Mouse (Mus musculus) stomach, postnatal 0 days (tissue): Measurements from ENCODE around the gene Wrnip1. TPM values are rescaled to one million over a fixed set of nuclear protein-coding genes. Genes with fewer than 3 reads are reported as not detected.
"Not testable (repeated sequence)": the region's sequence is repeated elsewhere in the genome, so short reads cannot be mapped to it uniquely, and the experiment has no call there.

ENCODE experiments used
- ATAC-seq: fragments of 200-750 bp; cut with Nextera tagmentation; 2 replicates; pipeline ENCODE4 v1.8.0; 2017; ENCODE audit not compliant: low FRiP score, low TSS enrichment
- DNase-seq: peaks from one replicate; pipeline ENCODE4 v3.0.0-alpha.2; 2016; ENCODE audit warnings: low spot score
- H3K27ac ChIP-seq: fragments of 300-500 bp; sonication (generic); replicated peaks from 2 replicates; pipeline ENCODE4 v1.5.1; 2014; ENCODE audit warnings: mild to moderate bottlenecking, control low read depth
- H3K27me3 ChIP-seq: fragments of 300-500 bp; sonication (generic); 2 replicates; pipeline ENCODE4 v1.6.1; 2014; ENCODE audit warnings: low read length; ENCODE audit not compliant: control insufficient read depth, insufficient read depth
- H3K36me3 ChIP-seq: fragments of 300-500 bp; sonication (generic); 2 replicates; pipeline ENCODE4 v1.6.1; 2014; ENCODE audit warnings: low read length, mixed read lengths; ENCODE audit not compliant: control insufficient read depth, insufficient read depth
- H3K4me1 ChIP-seq: fragments of 300-500 bp; sonication (generic); replicated peaks from 2 replicates; pipeline ENCODE4 v1.6.1; 2014; ENCODE audit warnings: antibody characterized with exemption; ENCODE audit not compliant: control insufficient read depth, insufficient read depth
- H3K4me2 ChIP-seq: fragments of 300-500 bp; sonication (generic); replicated peaks from 2 replicates; pipeline ENCODE4 v1.6.1; 2014; ENCODE audit warnings: low read depth, mild to moderate bottlenecking, control low read depth, moderate library complexity
- H3K4me3 ChIP-seq: fragments of 300-500 bp; sonication (generic); 2 replicates; pipeline ENCODE4 v1.5.1; 2014; ENCODE audit warnings: low read depth, low read length, control low read depth
- H3K9ac ChIP-seq: fragments of 300-500 bp; sonication (generic); 2 replicates; pipeline ENCODE4 v1.6.1; 2014; ENCODE audit warnings: mild to moderate bottlenecking, low read length, control low read depth, mixed read lengths
- H3K9me3 ChIP-seq: fragments of 300-500 bp; sonication (generic); 2 replicates; pipeline ENCODE4 v1.6.1; 2016; ENCODE audit warnings: low read length; ENCODE audit not compliant: control insufficient read depth
- CTCF ChIP-seq: IDR thresholded peaks from 2 replicates; pipeline ENCODE4 v1.5.1; 2016; ENCODE audit warnings: antibody characterized with exemption, low read depth, mild to moderate bottlenecking, moderate library complexity
- EP300 ChIP-seq: optimal IDR thresholded peaks from 2 replicates; pipeline ENCODE3; 2016; ENCODE audit warnings: antibody characterized with exemption
- WGBS: fragments of 180-500 bp; shearing (Covaris S2); extraction: QIAGEN DNeasy Blood & Tissue Kit; methylation state at CpG from one replicate; pipeline ENCODE4 v1.1.7; 2014; 5-methylcytosine and 5-hydroxymethylcytosine counted together
- polyA plus RNA-seq: library from polyadenylated mRNA; unstranded; fragments of >200 nt; fragmentation: Nextera tagmentation; extraction: Ambion mirVana; gene quantifications from 2 replicates; pipeline ENCODE4 v1.2.1, GENCODE M21; 2015

Wrnip1 gene
- polyA plus RNA-seq, 1 experiment from 2014 or later, result 14.4 TPM

DNA sequence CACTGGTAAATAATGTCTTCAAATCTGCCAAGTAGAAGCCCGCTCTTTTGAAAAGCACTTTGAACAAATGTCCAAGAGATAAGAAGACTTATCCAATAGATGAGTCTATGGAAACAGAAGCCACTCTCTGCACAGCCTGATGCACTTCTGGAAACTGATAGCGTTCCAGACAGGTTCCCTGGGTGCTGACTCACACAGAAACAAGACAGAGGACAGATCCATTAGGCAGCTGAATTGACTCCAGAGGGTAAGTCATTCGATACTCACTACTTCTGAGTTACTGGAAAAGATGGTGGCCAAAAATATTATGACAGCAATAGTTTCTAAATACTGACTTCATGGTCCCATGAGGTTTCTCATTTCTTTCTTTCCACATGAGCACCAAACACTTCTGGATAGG is 59.0 kb downstream of the Wrnip1 start:
- DNase-seq (no peak), ATAC-seq (no peak)
- no peaks in the 10 kb centered on the region for H3K36me3 ChIP-seq
- WGBS, result 65% methylated on average over 3 of the region's 3 CpGs
- no peak overlapping the region for H3K27ac ChIP-seq
- no peak overlapping the region for H3K9ac ChIP-seq
- H3K4me2 ChIP-seq, result no peak overlapping the region
- H3K9me3 ChIP-seq, result no peaks in the 10 kb centered on the region
- no peaks in the 10 kb centered on the region for H3K27me3 ChIP-seq
- H3K4me1 ChIP-seq, result no peaks in the 10 kb centered on the region
- TF ChIP-seq CTCF (no peak), EP300 (no peak)
- H3K4me3 ChIP-seq, result no peak overlapping the region

DNA sequence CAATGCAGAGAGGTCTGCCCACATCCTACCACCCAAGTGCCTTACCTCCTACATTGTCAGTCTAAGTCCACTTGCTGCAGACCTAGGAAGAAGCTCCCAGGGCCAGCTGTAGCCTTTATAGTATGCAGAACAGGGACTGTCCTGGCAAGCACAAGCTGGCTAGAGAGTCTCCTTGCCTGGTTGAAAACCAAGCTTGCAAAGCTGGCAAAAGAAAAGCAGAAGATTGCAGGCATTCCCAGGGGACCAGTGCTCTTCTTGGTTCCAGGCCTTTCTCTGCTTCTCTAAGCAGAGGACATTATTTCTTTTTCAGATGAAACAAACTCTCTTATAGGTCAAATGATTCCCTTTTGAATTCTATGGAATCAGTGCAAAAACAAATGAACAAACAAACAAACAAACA is 61.6 kb downstream of the Wrnip1 start:
- Histone ChIP-seq H3K36me3 (no peaks in the 10 kb centered on the region), H3K27me3 (no peaks in the 10 kb centered on the region), H3K4me3 (no peak overlapping the region), H3K9me3 (no peaks in the 10 kb centered on the region), H3K9ac (no peak overlapping the region), H3K4me2 (no peak overlapping the region), H3K27ac (no peak overlapping the region), H3K4me1 (no peaks in the 10 kb centered on the region)
- ATAC-seq (no peak), DNase-seq (no peak)
- TF ChIP-seq EP300, result no peak
- TF ChIP-seq CTCF, result no peak

DNA sequence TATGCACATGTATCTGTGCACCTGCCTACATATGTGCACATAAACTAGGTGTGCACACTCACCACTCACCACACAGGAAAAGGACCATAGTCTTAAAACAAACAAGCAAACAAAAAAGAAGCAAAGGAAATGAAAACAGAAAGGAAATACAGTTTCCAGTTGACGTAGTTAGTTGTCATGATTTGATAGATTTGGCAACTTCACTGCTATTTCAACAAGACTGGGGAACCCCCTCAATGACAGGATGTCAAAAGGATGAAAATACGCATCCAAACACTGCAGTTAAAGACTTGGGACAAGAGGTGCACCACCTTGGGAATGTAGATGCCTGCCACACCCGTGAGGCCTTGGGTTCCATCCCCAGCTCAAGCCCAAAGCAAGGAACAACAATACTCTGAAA is 62.7 kb downstream of the Wrnip1 start:
- not testable (repeated sequence) for H3K4me3 ChIP-seq, H3K36me3 ChIP-seq, H3K9me3 ChIP-seq, H3K4me2 ChIP-seq, H3K27me3 ChIP-seq, ATAC-seq, H3K4me1 ChIP-seq, H3K27ac ChIP-seq, DNase-seq, H3K9ac ChIP-seq
- WGBS, result 76% methylated on average over 2 of the region's 3 CpGs

DNA sequence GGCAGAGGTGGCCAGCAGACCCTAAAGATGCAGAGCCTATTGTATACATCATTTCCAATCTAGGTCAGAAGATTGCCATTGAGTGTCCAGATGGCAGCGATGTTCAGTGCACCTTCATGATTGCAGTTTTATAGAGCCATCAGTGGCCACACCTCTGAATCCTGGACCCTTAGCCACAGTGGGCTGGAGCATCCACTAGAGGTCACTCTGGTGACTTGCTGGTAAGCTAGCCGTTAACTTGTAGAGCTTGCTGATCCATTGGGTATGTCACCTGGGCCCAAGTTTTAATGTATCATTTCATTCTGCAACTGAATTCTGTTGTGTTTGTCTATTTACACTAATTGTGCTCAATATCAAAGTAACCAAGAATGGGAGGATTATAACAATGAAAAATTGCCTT is 63.8 kb downstream of the Wrnip1 start:
- Histone ChIP-seq H3K4me3 (no peak overlapping the region), H3K9ac (no peak overlapping the region), H3K27ac (no peak overlapping the region), H3K27me3 (no peaks in the 10 kb centered on the region), H3K4me1 (no peaks in the 10 kb centered on the region), H3K36me3 (no peaks in the 10 kb centered on the region), H3K9me3 (no peaks in the 10 kb centered on the region), H3K4me2 (no peak overlapping the region)
- ATAC-seq (no peak), DNase-seq (no peak)
- 61% methylated on average over 2 of the region's 2 CpGs for WGBS
- TF ChIP-seq CTCF (peak; percentile 53), EP300 (no peak)

DNA sequence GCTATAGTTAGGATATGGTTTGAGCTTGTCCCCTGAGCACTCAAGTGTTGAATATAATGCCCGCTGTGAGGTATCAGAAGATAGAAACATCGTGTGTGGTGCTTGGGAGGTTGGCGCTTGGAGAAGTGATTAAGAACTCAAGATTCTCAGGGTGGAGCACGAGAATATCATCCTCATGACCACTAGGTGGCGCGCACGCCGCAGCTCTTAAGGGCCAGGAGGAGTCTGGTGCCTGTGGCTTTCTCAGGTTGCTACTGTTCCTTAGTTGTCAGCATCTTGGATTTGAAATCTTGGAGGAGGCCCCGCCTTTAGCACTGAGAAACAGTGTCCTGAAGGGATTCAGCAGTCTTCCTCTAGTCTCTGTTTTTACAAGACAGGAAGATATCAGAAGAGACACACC is 64.6 kb downstream of the Wrnip1 start:
- Histone ChIP-seq H3K27ac (no peak overlapping the region), H3K4me3 (no peak overlapping the region), H3K4me2 (no peak overlapping the region), H3K27me3 (no peaks in the 10 kb centered on the region), H3K9ac (no peak overlapping the region), H3K4me1 (no peaks in the 10 kb centered on the region), H3K9me3 (no peaks in the 10 kb centered on the region), H3K36me3 (no peaks in the 10 kb centered on the region)
- DNase-seq, result peak; percentile 68
- WGBS, result 4% methylated on average over 9 of the region's 9 CpGs
- ATAC-seq, result peak; percentile 65; the same call in 1 of the 2 replicates
- TF ChIP-seq EP300 (no peak), CTCF (peak; percentile 92)

DNA sequence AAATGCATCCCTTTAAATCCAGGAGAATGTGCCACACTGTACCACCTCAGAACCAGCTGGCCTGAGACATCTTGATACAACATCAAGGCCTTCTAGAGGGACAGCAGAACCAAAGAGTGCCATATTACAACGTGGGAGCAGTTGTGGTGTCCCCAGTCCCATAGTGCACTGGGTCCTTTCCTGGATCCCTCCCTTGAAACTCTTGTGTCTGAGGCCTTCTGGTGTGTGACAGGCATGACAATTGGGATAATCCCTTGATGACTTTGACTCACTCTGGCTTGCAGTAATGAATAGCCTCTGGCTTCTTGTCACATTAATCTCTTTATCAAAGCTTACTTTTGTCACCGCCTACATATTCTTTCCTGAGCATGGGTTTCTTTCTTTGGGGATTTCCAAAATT is 65.2 kb downstream of the Wrnip1 start:
- 45% methylated on average over 2 of the region's 2 CpGs for WGBS
- DNase-seq (no peak), ATAC-seq (no peak)
- no peak overlapping the region for H3K27ac ChIP-seq
- H3K4me2 ChIP-seq, result no peak overlapping the region
- H3K9ac ChIP-seq, result no peak overlapping the region
- H3K4me1 ChIP-seq, result no peaks in the 10 kb centered on the region
- H3K4me3 ChIP-seq, result no peak overlapping the region
- no peaks in the 10 kb centered on the region for H3K27me3 ChIP-seq
- no peaks in the 10 kb centered on the region for H3K36me3 ChIP-seq
- TF ChIP-seq CTCF (no peak), EP300 (no peak)
- no peaks in the 10 kb centered on the region for H3K9me3 ChIP-seq

DNA sequence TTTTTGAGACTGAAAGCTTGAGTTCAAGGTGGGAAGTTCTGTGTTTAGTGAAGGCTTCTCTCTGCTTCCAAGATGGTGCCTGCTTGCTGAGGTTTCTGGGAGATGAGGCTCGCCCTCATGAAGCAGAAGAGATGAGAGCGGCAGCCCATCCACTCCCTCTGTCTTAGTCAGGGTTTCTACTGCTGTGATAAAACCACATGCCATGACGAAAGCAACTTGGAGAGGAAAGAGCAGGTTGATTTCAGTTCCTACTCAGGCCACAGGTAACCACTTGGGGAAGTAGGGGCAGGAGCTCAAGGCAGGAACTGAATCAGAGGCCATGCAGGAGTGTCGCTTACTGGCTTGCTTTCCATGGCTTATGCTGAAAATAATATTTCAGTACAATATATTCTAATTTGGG is 66.4 kb downstream of the Wrnip1 start:
- H3K4me2 ChIP-seq, H3K36me3 ChIP-seq, H3K9ac ChIP-seq, H3K4me3 ChIP-seq, H3K9me3 ChIP-seq, DNase-seq, ATAC-seq, H3K4me1 ChIP-seq, H3K27ac ChIP-seq, H3K27me3 ChIP-seq: not testable (repeated sequence)
- WGBS, result 81% methylated on average over 4 of the region's 4 CpGs
